Mouse (Mus musculus) CH12.LX (cell line): ENCODE measurements around the gene Rrnad1.

ENCODE experiments used
- CTCF ChIP-seq, 2 experiments: IDR thresholded peaks in 1 of 2; conservative IDR thresholded peaks in 1 of 2; 2 replicates each; pipeline ENCODE4 v1.5.1; 2011 to 2012; ENCODE audit warnings: low read depth in 2 of 2, low read length in 2 of 2, improper control_type of control experiment in 1 of 2, inconsistent platforms in 1 of 2, mild to moderate bottlenecking in 1 of 2, moderate library complexity in 1 of 2
- EP300 ChIP-seq: IDR thresholded peaks from 2 replicates; pipeline ENCODE4 v1.6.1; 2011; ENCODE audit warnings: low read length, improper control_type of control experiment
- KAT2A ChIP-seq: IDR thresholded peaks from 2 replicates; pipeline ENCODE4 v1.6.1; 2012; ENCODE audit warnings: low read length, improper control_type of control experiment, inconsistent platforms; ENCODE audit not compliant: insufficient replicate concordance
- POLR2A ChIP-seq: IDR thresholded peaks from 2 replicates; pipeline ENCODE4 v1.6.1; 2011; ENCODE audit warnings: low read depth, mild to moderate bottlenecking, improper control_type of control experiment, low read length
- TCF12 ChIP-seq: IDR thresholded peaks from 2 replicates; pipeline ENCODE4 v1.6.1; 2014; ENCODE audit warnings: low read depth, mild to moderate bottlenecking, inconsistent platforms, low read length, improper control_type of control experiment
- UBTF ChIP-seq: IDR thresholded peaks from 2 replicates; pipeline ENCODE4 v1.6.1; 2012; ENCODE audit warnings: low read depth, mild to moderate bottlenecking, inconsistent platforms, low read length, improper control_type of control experiment, moderate library complexity
- USF2 ChIP-seq: conservative IDR thresholded peaks from 2 replicates; pipeline ENCODE4 v1.6.1; 2011; ENCODE audit warnings: low read depth, low read length, improper control_type of control experiment

DNA sequence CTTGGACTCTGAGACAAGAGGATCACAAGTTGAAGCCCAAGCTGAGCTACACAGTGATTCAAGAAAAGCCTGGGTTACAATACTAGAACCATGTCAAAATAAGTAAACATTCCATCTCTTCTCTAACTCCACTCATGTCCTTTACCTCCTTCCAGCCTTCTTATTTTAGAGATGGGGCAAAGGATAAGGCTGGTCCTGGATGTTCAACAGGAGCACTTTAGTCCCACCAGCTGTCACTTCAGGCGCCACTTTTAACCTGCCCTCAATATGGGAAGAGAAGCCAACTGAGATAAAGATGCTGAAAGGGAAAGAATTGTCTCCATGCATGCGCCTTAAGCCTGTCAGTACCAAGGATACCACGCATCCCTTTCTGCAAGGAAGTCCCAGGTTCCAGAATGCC, 46.2 kb downstream of the Rrnad1 start:
- TF ChIP-seq CTCF (conservative IDR thresholded peaks at IDR 0.05 in 1 of 2, IDR thresholded peaks at IDR 0.05 in 1 of 2; ENCODE audit: low read depth in 2 of 2, low read length in 2 of 2) (no peak), UBTF (no peak), TCF12 (no peak), EP300 (no peak), KAT2A (no peak), USF2 (no peak), POLR2A (no peak)
